Mouse (Mus musculus) liver, postnatal 0 days (tissue): ENCODE results near the gene Gja4.

ENCODE experiments used
- CTCF ChIP-seq: sonication (generic); IDR thresholded peaks from 2 replicates; pipeline ENCODE4 v1.5.1; 2016; ENCODE audit warnings: antibody characterized with exemption, low read depth
- EP300 ChIP-seq: IDR thresholded peaks from 2 replicates; pipeline ENCODE4 v1.6.1; 2016; ENCODE audit warnings: antibody characterized with exemption, low read depth, mild to moderate bottlenecking

- TF ChIP-seq CTCF (no peak), EP300 (no peak)
Observed at GRCm38 (mm10) chr4:127303796-127304195, 10.0 kb downstream of the Gja4 start.
